Mouse (Mus musculus): ENCODE data around the gene Otogl.

Otogl gene

GRCm38 (mm10) chr10:107906453-107906852 lies 5.5 kb downstream of the Otogl start:
- no peak for DNase-seq (ENCODE audit: low spot score in 2 of 2)

- no peak for DNase-seq (ENCODE audit: low spot score in 2 of 2)
Observed at GRCm38 (mm10) chr10:107905274-107906034, 6.5 kb downstream of the Otogl start.

- DNase-seq (ENCODE audit: low spot score in 2 of 2), result no peak
Observed at GRCm38 (mm10) chr10:107901958-107902357, 10.0 kb downstream of the Otogl start.

- DNase-seq (ENCODE audit: low spot score in 2 of 2), result no peak
Observed at GRCm38 (mm10) chr10:107901204-107901879, 10.6 kb downstream of the Otogl start.

- no peak for DNase-seq (ENCODE audit: low spot score in 2 of 2)
Observed at GRCm38 (mm10) chr10:107899946-107900345, 12.0 kb downstream of the Otogl start.

GRCm38 (mm10) chr10:107896158-107896557 lies 15.8 kb downstream of the Otogl start:
- no peak for DNase-seq (ENCODE audit: low spot score in 2 of 2)

- DNase-seq (ENCODE audit: low spot score in 2 of 2), result no peak
Observed at GRCm38 (mm10) chr10:107894663-107895581, 17.0 kb downstream of the Otogl start.

- no peak for DNase-seq (ENCODE audit: low spot score in 2 of 2)
Observed at GRCm38 (mm10) chr10:107890400-107890799, 21.5 kb downstream of the Otogl start.

GRCm38 (mm10) chr10:107872542-107872941 lies 39.4 kb downstream of the Otogl start:
- DNase-seq (ENCODE audit: low spot score in 2 of 2), result no peak

- no peak for DNase-seq (ENCODE audit: low spot score in 2 of 2)
Observed at GRCm38 (mm10) chr10:107872109-107872508, 39.8 kb downstream of the Otogl start.

GRCm38 (mm10) chr10:107870540-107870939 lies 41.4 kb downstream of the Otogl start:
- DNase-seq (ENCODE audit: low spot score in 2 of 2), result no peak

GRCm38 (mm10) chr10:107868904-107869303 lies 43.0 kb downstream of the Otogl start:
- peak in 1 of 2 experiments; percentile 9 for DNase-seq (ENCODE audit: low spot score in 2 of 2)

- DNase-seq (ENCODE audit: low spot score in 2 of 2), result no peak
Observed at GRCm38 (mm10) chr10:107867414-107867813, 44.5 kb downstream of the Otogl start.

- DNase-seq (ENCODE audit: low spot score in 2 of 2), result no peak
Observed at GRCm38 (mm10) chr10:107860235-107860917, 51.6 kb downstream of the Otogl start.

- DNase-seq (ENCODE audit: low spot score in 2 of 2), result no peak
Observed at GRCm38 (mm10) chr10:107859220-107859619, 52.7 kb downstream of the Otogl start.

GRCm38 (mm10) chr10:107858684-107859083 lies 53.2 kb downstream of the Otogl start:
- peak in 1 of 2 experiments; percentile 2 for DNase-seq (ENCODE audit: low spot score in 2 of 2)

- no peak for DNase-seq (ENCODE audit: low spot score in 2 of 2)
Observed at GRCm38 (mm10) chr10:107844906-107845305, 67.0 kb downstream of the Otogl start.

GRCm38 (mm10) chr10:107834452-107835239 lies 77.3 kb downstream of the Otogl start:
- no peak for DNase-seq (ENCODE audit: low spot score in 2 of 2)

- no peak for DNase-seq (ENCODE audit: low spot score in 2 of 2)
Observed at GRCm38 (mm10) chr10:107829151-107829550, 82.8 kb downstream of the Otogl start.

GRCm38 (mm10) chr10:107813814-107814483 lies 98.0 kb downstream of the Otogl start:
- no peak for DNase-seq (ENCODE audit: low spot score in 2 of 2)

Measured in natural killer cell, adult 2 months (primary cell).